Mouse (Mus musculus): ENCODE measurements at regions not wholly inside any gene's neighbourhood (a gene's known extent, or its start where the extent isn't known, plus 50 kb on each side); places are given as distances from the start of the nearest gene placed in this dataset. TPM values are rescaled to one million over a fixed set of nuclear protein-coding genes. Genes with fewer than 3 reads are reported as not detected.
"Not testable (repeated sequence)": the region's sequence is repeated elsewhere in the genome, so short reads cannot be mapped to it uniquely, and the experiment has no call there.

DNA sequence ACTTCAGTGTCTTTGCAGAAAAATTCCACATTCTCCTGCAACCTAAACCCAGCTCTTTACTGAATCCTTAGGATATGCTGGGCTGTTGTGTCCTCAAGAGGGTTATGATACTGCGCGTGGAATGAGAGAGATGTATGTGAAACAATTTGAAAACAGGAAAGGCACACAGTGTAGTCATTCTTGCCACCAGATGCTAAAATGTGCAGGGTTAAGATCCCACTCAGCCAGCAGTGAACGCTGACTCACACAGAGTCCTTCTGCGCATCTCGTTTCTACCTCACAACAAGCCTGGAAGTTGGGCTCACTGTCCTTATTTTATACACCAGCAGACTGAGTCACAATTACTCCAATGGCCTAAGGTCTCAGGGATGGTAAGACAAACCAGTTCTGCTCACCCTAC lies 59.9 kb upstream of the Max start:
- no peak overlapping the region for H3K4me3 ChIP-seq (replicated peaks; ENCODE audit: low read length)
- H3K4me2 ChIP-seq (ENCODE audit: low read depth, low read length): no peak overlapping the region
- no peak for ATAC-seq (ENCODE audit: insufficient read depth, low FRiP score)
- 81% methylated on average over 5 of the region's 5 CpGs for WGBS
- no peak overlapping the region for H3K27ac ChIP-seq (ENCODE audit: low read length)
- H3K4me1 ChIP-seq (ENCODE audit: control insufficient read depth, insufficient read depth, low read length): no peaks in the 10 kb centered on the region
- no peak overlapping the region for H3K9ac ChIP-seq (ENCODE audit: low read length)
- H3K36me3 ChIP-seq (ENCODE audit: control insufficient read depth, insufficient read depth, low read length): no peaks in the 10 kb centered on the region
- H3K9me3 ChIP-seq (replicated peaks; ENCODE audit: control insufficient read depth, low read length): no peaks in the 10 kb centered on the region
- H3K27me3 ChIP-seq (ENCODE audit: control insufficient read depth, insufficient read depth, low read length): no peaks in the 10 kb centered on the region

DNA sequence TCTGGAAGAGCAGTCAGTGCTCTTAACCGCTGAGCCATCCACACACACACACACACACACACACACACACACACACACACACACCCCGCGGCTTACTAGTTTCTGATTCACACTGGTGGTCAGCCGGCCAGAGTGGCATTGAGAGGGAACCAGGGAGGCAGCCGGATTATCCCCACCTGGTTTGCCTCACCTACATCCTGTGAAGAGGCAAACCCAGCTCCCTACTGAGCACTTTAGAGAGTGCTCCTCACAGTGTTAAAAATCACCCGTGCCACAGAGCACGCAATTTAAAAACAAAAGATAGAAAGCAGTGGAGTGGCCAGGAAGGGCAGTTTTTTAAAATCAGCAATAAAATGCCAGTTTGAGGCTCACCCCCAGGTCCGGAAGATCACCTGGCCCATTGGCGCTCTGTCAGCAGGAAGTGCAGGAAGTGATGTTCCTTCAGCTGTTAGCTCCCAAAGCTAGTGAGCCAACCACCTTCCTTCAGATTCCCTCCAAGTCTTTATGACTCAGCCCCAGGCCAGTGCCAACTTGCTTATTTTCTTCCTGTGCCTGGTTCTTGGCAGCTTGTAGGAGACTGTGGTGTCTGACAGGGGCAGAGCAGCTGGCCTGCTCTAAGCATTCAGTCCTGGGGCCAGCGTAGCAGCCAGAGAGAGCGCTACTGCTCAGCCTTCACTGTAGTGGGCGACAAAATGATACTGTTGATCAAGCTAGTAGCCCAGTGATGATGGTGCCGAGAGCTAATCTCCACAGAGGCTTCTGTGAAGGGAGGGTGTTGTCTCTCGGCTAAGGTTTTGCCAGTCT lies 57.9 kb upstream of the Max start:
- Histone ChIP-seq H3K4me1 (ENCODE audit: control insufficient read depth, insufficient read depth, low read length) (no peaks in the 10 kb centered on the region), H3K4me2 (ENCODE audit: low read depth, low read length) (no peak overlapping the region), H3K27me3 (ENCODE audit: control insufficient read depth, insufficient read depth, low read length) (no peaks in the 10 kb centered on the region), H3K27ac (ENCODE audit: low read length) (no peak overlapping the region), H3K9me3 (replicated peaks; ENCODE audit: control insufficient read depth, low read length) (no peaks in the 10 kb centered on the region), H3K36me3 (ENCODE audit: control insufficient read depth, insufficient read depth, low read length) (no peaks in the 10 kb centered on the region), H3K4me3 (replicated peaks; ENCODE audit: low read length) (no peak overlapping the region), H3K9ac (ENCODE audit: low read length) (no peak overlapping the region)
- 0 out of 2 replicates have a peak, but pooled peaks have one; percentile 33 for ATAC-seq (ENCODE audit: insufficient read depth, low FRiP score)
- WGBS: 54% methylated on average over 14 of the region's 14 CpGs

DNA sequence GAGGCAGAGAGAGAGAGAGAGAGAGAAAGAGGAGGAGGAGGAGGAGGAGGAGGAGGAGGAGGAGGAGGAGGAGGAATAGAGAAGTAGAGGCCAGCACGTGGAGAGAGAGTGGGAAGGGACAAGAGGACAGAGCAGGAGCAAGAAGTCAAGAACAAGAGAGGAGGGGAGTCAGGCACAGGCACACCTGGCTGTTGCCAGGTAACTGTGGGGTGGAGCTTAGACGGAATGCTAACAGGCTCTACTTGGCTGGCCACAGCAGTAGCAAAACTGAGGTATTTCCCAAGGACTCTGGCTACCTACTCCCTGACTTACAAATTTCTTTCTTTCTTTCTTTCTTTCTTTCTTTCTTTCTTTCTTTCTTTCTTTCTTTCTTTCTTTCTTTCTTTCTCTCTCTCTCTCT lies 57.1 kb upstream of the Max start:
- not testable (repeated sequence) for H3K27me3 ChIP-seq (ENCODE audit: control insufficient read depth, insufficient read depth, low read length); H3K9ac ChIP-seq (ENCODE audit: low read length); ATAC-seq (ENCODE audit: insufficient read depth, low FRiP score); H3K36me3 ChIP-seq (ENCODE audit: control insufficient read depth, insufficient read depth, low read length); H3K4me2 ChIP-seq (ENCODE audit: low read depth, low read length); H3K4me1 ChIP-seq (ENCODE audit: control insufficient read depth, insufficient read depth, low read length); H3K4me3 ChIP-seq (replicated peaks; ENCODE audit: low read length); H3K27ac ChIP-seq (ENCODE audit: low read length); H3K9me3 ChIP-seq (replicated peaks; ENCODE audit: control insufficient read depth, low read length)
- 19% methylated on average over 2 of the region's 2 CpGs for WGBS

DNA sequence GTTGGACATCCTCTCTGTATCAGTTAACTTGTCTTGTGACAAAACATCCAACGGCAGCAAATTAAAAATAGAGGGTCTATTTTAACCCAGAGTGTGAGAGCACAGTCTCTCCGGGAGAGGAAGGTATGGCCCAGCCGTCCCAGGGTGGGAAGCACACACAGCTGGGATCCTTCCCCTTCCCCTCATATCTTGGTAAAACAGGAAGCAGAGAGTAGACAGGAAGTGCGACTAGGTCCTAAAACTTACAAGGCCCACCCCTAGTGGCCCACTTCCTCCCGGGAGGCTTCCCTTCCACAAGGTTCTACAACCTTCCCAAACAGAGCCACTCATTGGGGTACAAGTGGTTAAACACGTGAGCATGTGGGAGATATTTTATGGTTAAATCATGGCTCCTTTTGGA lies 56.4 kb upstream of the Max start:
- H3K4me2 ChIP-seq (ENCODE audit: low read depth, low read length): no peak overlapping the region
- no peak for ATAC-seq (ENCODE audit: insufficient read depth, low FRiP score)
- H3K4me3 ChIP-seq (replicated peaks; ENCODE audit: low read length): no peak overlapping the region
- H3K9me3 ChIP-seq (replicated peaks; ENCODE audit: control insufficient read depth, low read length): no peaks in the 10 kb centered on the region
- no peaks in the 10 kb centered on the region for H3K27me3 ChIP-seq (ENCODE audit: control insufficient read depth, insufficient read depth, low read length)
- H3K4me1 ChIP-seq (ENCODE audit: control insufficient read depth, insufficient read depth, low read length): no peaks in the 10 kb centered on the region
- no peak overlapping the region for H3K9ac ChIP-seq (ENCODE audit: low read length)
- no peaks in the 10 kb centered on the region for H3K36me3 ChIP-seq (ENCODE audit: control insufficient read depth, insufficient read depth, low read length)
- no peak overlapping the region for H3K27ac ChIP-seq (ENCODE audit: low read length)
- 67% methylated on average over 6 of the region's 6 CpGs for WGBS

DNA sequence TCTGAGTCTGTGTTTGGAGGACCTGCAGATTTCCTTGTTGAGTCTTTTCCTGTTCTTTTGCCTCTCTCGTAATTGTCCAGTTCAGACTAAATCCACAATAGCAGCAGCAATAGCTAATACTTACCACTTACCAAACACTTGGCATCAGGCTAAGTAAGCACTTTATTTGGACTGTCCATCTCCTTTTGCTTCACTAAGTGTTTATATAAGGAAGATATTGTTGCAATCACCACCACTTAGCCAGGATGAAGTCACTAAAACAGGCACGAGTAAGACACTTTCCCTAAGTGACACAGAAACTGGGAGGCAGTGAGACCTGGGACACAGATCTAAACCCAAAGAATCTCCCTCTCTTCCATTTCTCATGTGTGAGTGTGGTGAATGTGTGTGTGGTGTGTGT lies 52.9 kb upstream of the Max start:
- ATAC-seq (ENCODE audit: insufficient read depth, low FRiP score): no peak
- Histone ChIP-seq H3K27me3 (ENCODE audit: control insufficient read depth, insufficient read depth, low read length) (no peaks in the 10 kb centered on the region), H3K36me3 (ENCODE audit: control insufficient read depth, insufficient read depth, low read length) (no peaks in the 10 kb centered on the region), H3K4me2 (ENCODE audit: low read depth, low read length) (no peak overlapping the region), H3K4me1 (ENCODE audit: control insufficient read depth, insufficient read depth, low read length) (no peaks in the 10 kb centered on the region), H3K4me3 (replicated peaks; ENCODE audit: low read length) (no peak overlapping the region), H3K9me3 (replicated peaks; ENCODE audit: control insufficient read depth, low read length) (no peaks in the 10 kb centered on the region), H3K9ac (ENCODE audit: low read length) (no peak overlapping the region), H3K27ac (ENCODE audit: low read length) (no peak overlapping the region)
- WGBS: 61% methylated on average over 2 of the region's 2 CpGs

Small RNAs in the stretch of these regions (microRNA-seq; reads per million reads assigned to microRNA genes)
- not detected for gene Gm22696
